Mouse (Mus musculus) CD4-positive naive resting alpha-beta T cell, adult 76 days (primary cell): ENCODE data around the gene Slc25a48. TPM values are rescaled to one million over a fixed set of nuclear protein-coding genes. Genes with fewer than 3 reads are reported as not detected.

Source experiments
- total RNA-seq: library from RNA; stranded (reverse); gene quantifications from one replicate; pipeline ENCODE4 v1.2.4, GENCODE M21; 2023

The Slc25a48 gene
- total RNA-seq: not detected

GRCm38 (mm10) chr13:56438211-56439075 lies at the start of gene Slc25a48:
TSS of gene Slc25a48 (plus strand) at chr13:56438355.

GRCm38 (mm10) chr13:56426365-56426764 lies 11.8 kb upstream of the Slc25a48 start, which contains the start of gene Gm3045:
TSS of gene Gm3045 (plus strand) at chr13:56426594.

GRCm38 (mm10) chr13:56482146-56482545 lies 44.0 kb downstream of the Slc25a48 start, which contains the start of gene Il9:
TSS of gene Il9 (minus strand) at chr13:56482246.

GRCm38 (mm10) chr13:56522081-56522820 lies 84.1 kb downstream of the Slc25a48 start, which contains the start of gene Fbxl21:
TSS of gene Fbxl21 (plus strand) at chr13:56522472.

Other genes starting within 250 kb of the Slc25a48 start
- gene Neurog1, start 186.2 kb upstream of the Slc25a48 start, total RNA-seq: not detected
- gene Cxcl14, start 141.8 kb upstream of the Slc25a48 start, total RNA-seq: not detected
- gene Gm3045, start 11.8 kb upstream of the Slc25a48 start, total RNA-seq: not detected
- not detected for gene Il9, start 43.9 kb downstream of the Slc25a48 start, total RNA-seq
- 1.1 TPM for gene Fbxl21, start 84.1 kb downstream of the Slc25a48 start, total RNA-seq
- gene Lect2, start 110.1 kb downstream of the Slc25a48 start, total RNA-seq: not detected
- gene Tgfbi, start 171.2 kb downstream of the Slc25a48 start, total RNA-seq: 4.1 TPM